Mouse (Mus musculus) midbrain, embryonic 16.5 days (tissue): ENCODE results near the gene Tlk1. TPM values are rescaled to one million over a fixed set of nuclear protein-coding genes. Genes with fewer than 3 reads are reported as not detected.

Experiments used
- ATAC-seq: fragments of 200-750 bp; cut with Nextera tagmentation; 2 replicates; pipeline ENCODE4 v1.8.0; 2017; ENCODE audit warnings: moderate TSS enrichment
- H3K27ac ChIP-seq: fragments of 300-500 bp; sonication (generic); 2 replicates; pipeline ENCODE4 v1.5.1; 2014; ENCODE audit warnings: mild to moderate bottlenecking, low read length, mixed read lengths
- H3K27me3 ChIP-seq: fragments of 300-500 bp; sonication (generic); 2 replicates; pipeline ENCODE4 v1.6.1; 2014; ENCODE audit warnings: low read depth, low read length, mixed read lengths; ENCODE audit not compliant: control insufficient read depth, insufficient read depth
- H3K36me3 ChIP-seq: fragments of 300-500 bp; sonication (generic); 2 replicates; pipeline ENCODE4 v1.6.1; 2014; ENCODE audit warnings: mild to moderate bottlenecking, low read length, moderate library complexity, mixed read lengths; ENCODE audit not compliant: control insufficient read depth, insufficient read depth
- H3K4me1 ChIP-seq: fragments of 300-500 bp; sonication (generic); 2 replicates; pipeline ENCODE4 v1.6.1; 2014; ENCODE audit warnings: mild to moderate bottlenecking, low read length, mixed read lengths; ENCODE audit not compliant: control insufficient read depth, insufficient read depth
- H3K4me2 ChIP-seq: fragments of 300-500 bp; sonication (generic); 2 replicates; pipeline ENCODE4 v1.6.1; 2014; ENCODE audit warnings: mild to moderate bottlenecking, low read length, mixed read lengths
- H3K4me3 ChIP-seq: fragments of 300-500 bp; sonication (generic); 2 replicates; pipeline ENCODE4 v1.5.1; 2014; ENCODE audit warnings: low read depth, mild to moderate bottlenecking, low read length, moderate library complexity, mixed read lengths
- H3K9ac ChIP-seq: fragments of 300-500 bp; sonication (generic); 2 replicates; pipeline ENCODE4 v1.6.1; 2014; ENCODE audit warnings: low read depth, low read length, mixed read lengths
- H3K9me3 ChIP-seq: fragments of 300-500 bp; sonication (generic); replicated peaks from 2 replicates; pipeline ENCODE4 v1.6.1; 2014; ENCODE audit warnings: mild to moderate bottlenecking, low read length, mixed read lengths; ENCODE audit not compliant: control insufficient read depth, poor library complexity, severe bottlenecking
- WGBS: fragments of 180-500 bp; shearing (Covaris S2); extraction: QIAGEN DNeasy Blood & Tissue Kit; methylation state at CpG from one replicate; pipeline ENCODE4 v1.1.7; 2014; 5-methylcytosine and 5-hydroxymethylcytosine counted together
- polyA plus RNA-seq: library from polyadenylated mRNA; unstranded; fragments of >200 nt; fragmentation: Nextera tagmentation; extraction: Ambion mirVana; gene quantifications from 2 replicates; pipeline ENCODE4 v1.2.1, GENCODE M21; 2015

Gene Tlk1
- polyA plus RNA-seq, 1 experiment from 2014 or later = 17.2 TPM

- Histone ChIP-seq H3K9ac (no peak overlapping the region), H3K36me3 (peaks cover 13% of the 10 kb centered on the region), H3K4me3 (no peak overlapping the region), H3K27ac (no peak overlapping the region), H3K9me3 (no peaks in the 10 kb centered on the region), H3K27me3 (no peaks in the 10 kb centered on the region), H3K4me2 (no peak overlapping the region), H3K4me1 (no peaks in the 10 kb centered on the region)
- 92% methylated on average over 2 of the region's 2 CpGs for WGBS
- ATAC-seq = no peak
Measured at GRCm38 (mm10) chr2:70742588-70742987, 82.9 kb downstream of the Tlk1 start.

GRCm38 (mm10) chr2:70741901-70742300 is 83.6 kb downstream of the Tlk1 start:
- Histone ChIP-seq H3K4me2 (no peak overlapping the region), H3K27me3 (no peaks in the 10 kb centered on the region), H3K9me3 (no peaks in the 10 kb centered on the region), H3K9ac (no peak overlapping the region), H3K4me3 (no peak overlapping the region), H3K36me3 (peaks cover 13% of the 10 kb centered on the region), H3K4me1 (no peaks in the 10 kb centered on the region), H3K27ac (no peak overlapping the region)
- 59% methylated on average over 5 of the region's 5 CpGs for WGBS
- ATAC-seq = no peak

- no peaks in the 10 kb centered on the region for H3K27me3 ChIP-seq
- no peak overlapping the region for H3K27ac ChIP-seq
- WGBS = 91% methylated on average over 5 of the region's 5 CpGs
- no peaks in the 10 kb centered on the region for H3K4me1 ChIP-seq
- peaks cover 5% of the 10 kb centered on the region; the same call in 1 of the 2 replicates for H3K36me3 ChIP-seq
- H3K4me3 ChIP-seq = no peak overlapping the region
- ATAC-seq = no peak
- no peak overlapping the region for H3K9ac ChIP-seq
- H3K4me2 ChIP-seq = no peak overlapping the region
- H3K9me3 ChIP-seq = no peaks in the 10 kb centered on the region
Measured at GRCm38 (mm10) chr2:70736008-70736407, 89.5 kb downstream of the Tlk1 start.

GRCm38 (mm10) chr2:70735534-70735933 is 90.0 kb downstream of the Tlk1 start:
- 83% methylated on average over 4 of the region's 4 CpGs for WGBS
- Histone ChIP-seq H3K9me3 (no peaks in the 10 kb centered on the region), H3K27ac (no peak overlapping the region), H3K36me3 (peaks cover 5% of the 10 kb centered on the region; the same call in 1 of the 2 replicates), H3K4me1 (no peaks in the 10 kb centered on the region), H3K27me3 (no peaks in the 10 kb centered on the region), H3K9ac (no peak overlapping the region), H3K4me2 (no peak overlapping the region), H3K4me3 (no peak overlapping the region)
- no peak for ATAC-seq

GRCm38 (mm10) chr2:70727089-70727488 is 98.4 kb downstream of the Tlk1 start:
- Histone ChIP-seq H3K9ac (no peak overlapping the region), H3K4me1 (no peaks in the 10 kb centered on the region), H3K4me2 (no peak overlapping the region), H3K36me3 (0 out of 2 replicates have a peak, but pooled peaks cover 3% of the 10 kb centered on the region), H3K9me3 (no peaks in the 10 kb centered on the region), H3K27ac (no peak overlapping the region), H3K27me3 (no peaks in the 10 kb centered on the region), H3K4me3 (no peak overlapping the region)
- 87% methylated on average over 2 of the region's 2 CpGs for WGBS
- no peak for ATAC-seq

GRCm38 (mm10) chr2:70723610-70724243 is 101.8 kb downstream of the Tlk1 start:
- 95% methylated on average over 9 of the region's 9 CpGs for WGBS
- H3K27ac ChIP-seq = no peak overlapping the region
- no peak overlapping the region for H3K4me3 ChIP-seq
- H3K27me3 ChIP-seq = no peaks in the 10 kb centered on the region
- ATAC-seq = no peak
- no peak overlapping the region for H3K9ac ChIP-seq
- no peaks in the 10 kb centered on the region for H3K4me1 ChIP-seq
- no peaks in the 10 kb centered on the region for H3K36me3 ChIP-seq
- no peaks in the 10 kb centered on the region for H3K9me3 ChIP-seq
- H3K4me2 ChIP-seq = no peak overlapping the region

GRCm38 (mm10) chr2:70710878-70711277 is 114.7 kb downstream of the Tlk1 start:
- peaks cover 8% of the 10 kb centered on the region; the same call in 1 of the 2 replicates for H3K36me3 ChIP-seq
- H3K4me3 ChIP-seq = no peak overlapping the region
- H3K9ac ChIP-seq = no peak overlapping the region
- H3K4me2 ChIP-seq = no peak overlapping the region
- no peak for ATAC-seq
- WGBS = 94% methylated on average over 4 of the region's 4 CpGs
- H3K9me3 ChIP-seq = no peaks in the 10 kb centered on the region
- H3K27ac ChIP-seq = no peak overlapping the region
- H3K27me3 ChIP-seq = no peaks in the 10 kb centered on the region
- no peaks in the 10 kb centered on the region for H3K4me1 ChIP-seq

- 98% methylated on average over 7 of the region's 7 CpGs for WGBS
- no peaks in the 10 kb centered on the region for H3K9me3 ChIP-seq
- no peak overlapping the region for H3K4me3 ChIP-seq
- H3K9ac ChIP-seq = no peak overlapping the region
- H3K27me3 ChIP-seq = no peaks in the 10 kb centered on the region
- no peaks in the 10 kb centered on the region; the same call in 1 of the 2 replicates for H3K4me1 ChIP-seq
- no peak overlapping the region for H3K4me2 ChIP-seq
- H3K27ac ChIP-seq = no peak overlapping the region
- ATAC-seq = no peak
- peaks cover 2% of the 10 kb centered on the region; the same call in 1 of the 2 replicates for H3K36me3 ChIP-seq
Measured at GRCm38 (mm10) chr2:70710236-70710635, 115.3 kb downstream of the Tlk1 start.

- no peaks in the 10 kb centered on the region for H3K9me3 ChIP-seq
- peaks cover 7% of the 10 kb centered on the region; the same call in 1 of the 2 replicates for H3K4me1 ChIP-seq
- H3K9ac ChIP-seq = no peak overlapping the region
- 0 out of 2 replicates have a peak, but pooled peaks cover 2% of the 10 kb centered on the region for H3K36me3 ChIP-seq
- ATAC-seq = no peak
- 81% methylated on average over 13 of the region's 13 CpGs for WGBS
- no peak overlapping the region for H3K4me3 ChIP-seq
- no peak overlapping the region for H3K27ac ChIP-seq
- H3K4me2 ChIP-seq = no peak overlapping the region
- H3K27me3 ChIP-seq = no peaks in the 10 kb centered on the region
Measured at GRCm38 (mm10) chr2:70708986-70709730, 116.4 kb downstream of the Tlk1 start.
